Mouse (Mus musculus) CH12.LX (cell line): ENCODE data around the gene AL732309.1. TPM values are rescaled to one million over a fixed set of nuclear protein-coding genes. Genes with fewer than 3 reads are reported as not detected.

Experiments used
- DNase-seq: peaks from one replicate; pipeline ENCODE4 v3.0.0-alpha.2; 2013; ENCODE audit errors: extremely low read depth
- H3K27ac ChIP-seq: 2 replicates; pipeline ENCODE4 v1.5.1; 2012; ENCODE audit warnings: low read depth, mild to moderate bottlenecking, control low read depth, moderate library complexity; ENCODE audit not compliant: insufficient read depth
- H3K27me3 ChIP-seq: replicated peaks from 2 replicates; pipeline ENCODE3; 2012; ENCODE audit warnings: inconsistent platforms
- H3K36me3 ChIP-seq, 2 experiments: replicated peaks in 1 of 2; 2 replicates each; pipeline versions ENCODE3 to v1.6.1; 2012; ENCODE audit warnings: inconsistent platforms in 1 of 2, low read length in 1 of 2, mild to moderate bottlenecking in 1 of 2, mixed read lengths in 1 of 2, moderate library complexity in 1 of 2; ENCODE audit not compliant: control insufficient read depth in 1 of 2, insufficient read depth in 1 of 2
- H3K4me1 ChIP-seq, 2 experiments: 2 replicates each; pipeline ENCODE4 v1.6.1; 2012; ENCODE audit warnings: inconsistent platforms in 1 of 2, moderate library complexity in 1 of 2; ENCODE audit not compliant: insufficient read depth in 2 of 2, control insufficient read depth in 1 of 2
- H3K4me2 ChIP-seq: 2 replicates; pipeline ENCODE4 v1.6.1; 2012; ENCODE audit warnings: low read depth, mild to moderate bottlenecking, control low read depth; ENCODE audit not compliant: poor library complexity, insufficient read depth, severe bottlenecking
- H3K4me3 ChIP-seq, 3 experiments: fragments of 150-350 bp in 1 of 3; sonication (generic) in 1 of 3; replicated peaks in 1 of 3; 2 replicates each; pipeline versions ENCODE3 to v1.5.1; 2011 to 2012; ENCODE audit warnings: low read depth in 2 of 3, low read length in 2 of 3, mild to moderate bottlenecking in 2 of 3, moderate library complexity in 2 of 3, control low read depth in 1 of 3, improper control_type of control experiment in 1 of 3, inconsistent platforms in 1 of 3, mixed read lengths in 1 of 3; ENCODE audit not compliant: poor library complexity in 1 of 3
- H3K79me2 ChIP-seq: replicated peaks from 2 replicates; pipeline ENCODE4 v1.6.1; 2012; ENCODE audit warnings: mild to moderate bottlenecking, moderate library complexity; ENCODE audit not compliant: control insufficient read depth, poor library complexity, insufficient read depth, severe bottlenecking; ENCODE audit errors: extremely low read depth
- H3K9ac ChIP-seq: 2 replicates; pipeline ENCODE4 v1.6.1; 2012; ENCODE audit warnings: low read depth, mild to moderate bottlenecking, control low read depth, moderate library complexity; ENCODE audit not compliant: insufficient read depth
- H3K9me3 ChIP-seq: replicated peaks from 2 replicates; pipeline ENCODE3; 2012; ENCODE audit warnings: low read length, inconsistent platforms, mixed read lengths
- BHLHE40 ChIP-seq: IDR thresholded peaks from 2 replicates; pipeline ENCODE4 v1.6.1; 2011; ENCODE audit warnings: mild to moderate bottlenecking, low read depth, low read length, improper control_type of control experiment
- CHD1 ChIP-seq: IDR thresholded peaks from 2 replicates; pipeline ENCODE4 v1.6.1; 2012; ENCODE audit warnings: low read depth, low read length, improper control_type of control experiment, inconsistent platforms
- CHD2 ChIP-seq: IDR thresholded peaks from 2 replicates; pipeline ENCODE4 v1.6.1; 2011; ENCODE audit warnings: low read length, improper control_type of control experiment
- CTCF ChIP-seq, 2 experiments: IDR thresholded peaks in 1 of 2; conservative IDR thresholded peaks in 1 of 2; 2 replicates each; pipeline ENCODE4 v1.5.1; 2011 to 2012; ENCODE audit warnings: low read depth in 2 of 2, low read length in 2 of 2, improper control_type of control experiment in 1 of 2, inconsistent platforms in 1 of 2, mild to moderate bottlenecking in 1 of 2, moderate library complexity in 1 of 2
- E2F4 ChIP-seq: IDR thresholded peaks from 2 replicates; pipeline ENCODE4 v1.6.1; 2011; ENCODE audit warnings: low read depth, low read length, improper control_type of control experiment; ENCODE audit not compliant: insufficient replicate concordance
- ELF1 ChIP-seq: IDR thresholded peaks from 2 replicates; pipeline ENCODE4 v1.6.1; 2014; ENCODE audit warnings: low read depth, mild to moderate bottlenecking, inconsistent platforms, low read length, improper control_type of control experiment
- EP300 ChIP-seq: IDR thresholded peaks from 2 replicates; pipeline ENCODE4 v1.6.1; 2011; ENCODE audit warnings: low read length, improper control_type of control experiment
- ETS1 ChIP-seq: conservative IDR thresholded peaks from 2 replicates; pipeline ENCODE4 v1.6.1; 2012; ENCODE audit warnings: low read depth, mild to moderate bottlenecking, inconsistent platforms, low read length, improper control_type of control experiment, moderate library complexity
- GABPA ChIP-seq: IDR thresholded peaks from 2 replicates; pipeline ENCODE4 v1.6.1; 2012; ENCODE audit warnings: low read depth, low read length, improper control_type of control experiment, inconsistent platforms; ENCODE audit not compliant: insufficient replicate concordance
- HCFC1 ChIP-seq: IDR thresholded peaks from 2 replicates; pipeline ENCODE4 v1.6.1; 2012; ENCODE audit warnings: low read depth, mild to moderate bottlenecking, inconsistent platforms, low read length, improper control_type of control experiment
- IRF4 ChIP-seq: IDR thresholded peaks from 2 replicates; pipeline ENCODE4 v1.6.1; 2014; ENCODE audit warnings: low read depth, mild to moderate bottlenecking, inconsistent platforms, low read length, improper control_type of control experiment
- JUN ChIP-seq: IDR thresholded peaks from 2 replicates; pipeline ENCODE4 v1.6.1; 2011; ENCODE audit warnings: low read depth, mild to moderate bottlenecking, low read length, improper control_type of control experiment, moderate library complexity; ENCODE audit not compliant: insufficient read depth
- JUND ChIP-seq: conservative IDR thresholded peaks from 2 replicates; pipeline ENCODE4 v1.6.1; 2011; ENCODE audit warnings: low read depth, low read length, improper control_type of control experiment
- KAT2A ChIP-seq: IDR thresholded peaks from 2 replicates; pipeline ENCODE4 v1.6.1; 2012; ENCODE audit warnings: low read length, improper control_type of control experiment, inconsistent platforms; ENCODE audit not compliant: insufficient replicate concordance
- MAFK ChIP-seq: IDR thresholded peaks from 2 replicates; pipeline ENCODE4 v1.6.1; 2011; ENCODE audit warnings: low read length, improper control_type of control experiment; ENCODE audit not compliant: insufficient replicate concordance
- MAX ChIP-seq: IDR thresholded peaks from 2 replicates; pipeline ENCODE4 v1.6.1; 2011; ENCODE audit warnings: low read length, improper control_type of control experiment
- MAZ ChIP-seq: IDR thresholded peaks from 2 replicates; pipeline ENCODE4 v1.6.1; 2012; ENCODE audit warnings: low read depth, mild to moderate bottlenecking, inconsistent platforms, low read length, improper control_type of control experiment, moderate library complexity
- MEF2A ChIP-seq: IDR thresholded peaks from 2 replicates; pipeline ENCODE4 v1.6.1; 2014; ENCODE audit warnings: low read depth, mild to moderate bottlenecking, inconsistent platforms, low read length, improper control_type of control experiment, borderline replicate concordance
- MXI1 ChIP-seq: IDR thresholded peaks from 2 replicates; pipeline ENCODE4 v1.6.1; 2011; ENCODE audit warnings: mild to moderate bottlenecking, low read depth, low read length, improper control_type of control experiment
- MYC ChIP-seq: IDR thresholded peaks from 2 replicates; pipeline ENCODE4 v1.6.1; 2011; ENCODE audit warnings: low read depth, mild to moderate bottlenecking, improper control_type of control experiment, low read length
- NELFE ChIP-seq: IDR thresholded peaks from 2 replicates; pipeline ENCODE4 v1.6.1; 2011; ENCODE audit warnings: low read depth, low read length, improper control_type of control experiment
- NRF1 ChIP-seq: IDR thresholded peaks from 2 replicates; pipeline ENCODE4 v1.6.1; 2014; ENCODE audit warnings: low read depth, mild to moderate bottlenecking, inconsistent platforms, low read length, improper control_type of control experiment, moderate library complexity
- PAX5 ChIP-seq: IDR thresholded peaks from 2 replicates; pipeline ENCODE4 v1.6.1; 2012; ENCODE audit warnings: low read length, inconsistent platforms, mixed read lengths
- POLR2A ChIP-seq: IDR thresholded peaks from 2 replicates; pipeline ENCODE4 v1.6.1; 2011; ENCODE audit warnings: low read depth, mild to moderate bottlenecking, improper control_type of control experiment, low read length
- POLR2AphosphoS2 ChIP-seq: IDR thresholded peaks from 2 replicates; pipeline ENCODE4 v1.6.1; 2011; ENCODE audit warnings: low read depth, low read length, improper control_type of control experiment
- RAD21 ChIP-seq: IDR thresholded peaks from 2 replicates; pipeline ENCODE4 v1.6.1; 2011; ENCODE audit warnings: low read depth, mild to moderate bottlenecking, low read length, improper control_type of control experiment, moderate library complexity
- RCOR1 ChIP-seq: conservative IDR thresholded peaks from 2 replicates; pipeline ENCODE4 v1.6.1; 2012; ENCODE audit warnings: low read depth, mild to moderate bottlenecking, inconsistent platforms, low read length, improper control_type of control experiment
- SIN3A ChIP-seq: IDR thresholded peaks from 2 replicates; pipeline ENCODE4 v1.6.1; 2012; ENCODE audit warnings: low read length, improper control_type of control experiment, inconsistent platforms
- SMC3 ChIP-seq: IDR thresholded peaks from 2 replicates; pipeline ENCODE4 v1.6.1; 2011; ENCODE audit warnings: low read depth, low read length, improper control_type of control experiment
- TBP ChIP-seq: conservative IDR thresholded peaks from 2 replicates; pipeline ENCODE4 v1.6.1; 2011; ENCODE audit warnings: low read depth, low read length, improper control_type of control experiment
- TCF12 ChIP-seq: IDR thresholded peaks from 2 replicates; pipeline ENCODE4 v1.6.1; 2014; ENCODE audit warnings: low read depth, mild to moderate bottlenecking, inconsistent platforms, low read length, improper control_type of control experiment
- UBTF ChIP-seq: IDR thresholded peaks from 2 replicates; pipeline ENCODE4 v1.6.1; 2012; ENCODE audit warnings: low read depth, mild to moderate bottlenecking, inconsistent platforms, low read length, improper control_type of control experiment, moderate library complexity
- USF1 ChIP-seq: IDR thresholded peaks from 2 replicates; pipeline ENCODE4 v1.6.1; 2014; ENCODE audit warnings: low read depth, mild to moderate bottlenecking, inconsistent platforms, low read length, improper control_type of control experiment
- USF2 ChIP-seq: conservative IDR thresholded peaks from 2 replicates; pipeline ENCODE4 v1.6.1; 2011; ENCODE audit warnings: low read depth, low read length, improper control_type of control experiment
- ZC3H11A ChIP-seq: IDR thresholded peaks from 2 replicates; pipeline ENCODE4 v1.6.1; 2012; ENCODE audit warnings: low read depth, mild to moderate bottlenecking, inconsistent platforms, low read length, improper control_type of control experiment
- ZKSCAN1 ChIP-seq: IDR thresholded peaks from 2 replicates; pipeline ENCODE4 v1.6.1; 2012; ENCODE audit warnings: low read depth, inconsistent platforms, low read length, improper control_type of control experiment, borderline replicate concordance
- ZMIZ1 ChIP-seq: IDR thresholded peaks from 2 replicates; pipeline ENCODE4 v1.6.1; 2012; ENCODE audit warnings: low read depth, mild to moderate bottlenecking, inconsistent platforms, low read length, improper control_type of control experiment
- ZNF384 ChIP-seq: IDR thresholded peaks from 2 replicates; pipeline ENCODE4 v1.6.1; 2012; ENCODE audit warnings: low read depth, low read length, improper control_type of control experiment, inconsistent platforms
- dilution Hi-C: fragments of 300-500 bp; cut with MboI; formaldehyde crosslinking; loops from 2 replicates; pipeline ENCODE4 v1.14.3; 2020; ENCODE audit warnings: low sequenced_read_pairs; ENCODE audit not compliant: extremely low pct_unique_long_range_greater_than_20kb, extremely low pct_ligation_motif_present
- in situ Hi-C: fragments of 300-500 bp; cut with MboI; formaldehyde crosslinking; loops from 3 replicates; pipeline ENCODE4 v1.14.3; 2019; ENCODE audit warnings: low sequenced_read_pairs, low pct_ligation_motif_present, low pct_unique_long_range_greater_than_20kb, mixed read lengths
- polyA plus RNA-seq: library from polyadenylated mRNA; unstranded; fragments of >175 nt; gene quantifications from 2 replicates; pipeline ENCODE4 v1.2.1, GENCODE M21; 2012; ENCODE audit warnings: low read depth; ENCODE audit not compliant: insufficient read length
- total RNA-seq, 2 experiments: library from RNA; depleted of rRNA; stranded (reverse); fragments of 300-350 nt in 1 of 2; fragments of >200 nt in 1 of 2; gene quantifications; 2 replicates each; pipeline ENCODE4 v1.2.3; 2012 to 2014

Gene AL732309.1
- total and polyA plus RNA-seq, 3 experiments = 4.5 to 8.9 (median 6.7) TPM

GRCm38 (mm10) chr2:25262291-25262767, 15.7 kb upstream of the AL732309.1 start, which contains the start of gene Tprn:
Gene Tprn (plus strand): TSS chr2:25262618.
- peak; percentile 98 for DNase-seq
- Histone ChIP-seq H3K27ac (peak within 1 kb of the TSS; percentile 8; the same call in 1 of the 2 replicates), H3K4me1 (peaks cover 20 to 46% of the 10 kb centered on the region in 2 experiments), H3K79me2 (peaks cover 5% of the 10 kb centered on the region; the same call in 1 of the 2 replicates), H3K36me3 (peaks cover 0 to 4% of the 10 kb centered on the region in 2 experiments), H3K9ac (peak within 1 kb of the TSS; percentile 72), H3K4me3 (peak within 1 kb of the TSS; percentile 80 to 86 (median 83)), H3K9me3 (no peaks in the 10 kb centered on the region), H3K4me2 (peak within 1 kb of the TSS; percentile 57), H3K27me3 (no peaks in the 10 kb centered on the region)
- in situ Hi-C loops = no loop called here
- TF ChIP-seq GABPA = no peak
- no peak for TF ChIP-seq ZKSCAN1
- peak; percentile 89 for TF ChIP-seq MXI1
- no peak for TF ChIP-seq JUN
- no peak for TF ChIP-seq KAT2A
- no peak for TF ChIP-seq MAFK
- TF ChIP-seq TCF12 = peak; percentile 51; the same call in 1 of the 2 replicates
- peak; percentile 80 for TF ChIP-seq SIN3A
- TF ChIP-seq E2F4 = no peak
- peak; percentile 77 for TF ChIP-seq NELFE
- no peak for TF ChIP-seq MAX
- no peak for TF ChIP-seq ETS1
- no peak for TF ChIP-seq MAZ
- peak; percentile 69; the same call in 1 of the 2 replicates for TF ChIP-seq UBTF
- TF ChIP-seq RAD21 = no peak
- TF ChIP-seq USF2 = no peak
- TF ChIP-seq HCFC1 = peak; percentile 74
- TF ChIP-seq BHLHE40 = no peak
- TF ChIP-seq USF1 = no peak
- TF ChIP-seq ZC3H11A = no peak
- peak; percentile 63; the same call in 1 of the 2 replicates for TF ChIP-seq TBP
- TF ChIP-seq JUND = no peak
- TF ChIP-seq MYC = no peak
- peak; percentile 93 for TF ChIP-seq POLR2A
- TF ChIP-seq SMC3 = no peak
- TF ChIP-seq EP300 = no peak
- TF ChIP-seq IRF4 = no peak
- TF ChIP-seq ELF1 = peak; percentile 97
- no peak for TF ChIP-seq POLR2AphosphoS2
- TF ChIP-seq MEF2A = no peak
- TF ChIP-seq CTCF (conservative IDR thresholded peaks at IDR 0.05 in 1 of 2, IDR thresholded peaks at IDR 0.05 in 1 of 2; ENCODE audit: low read depth in 2 of 2, low read length in 2 of 2) = no peak
- TF ChIP-seq ZNF384 = no peak
- peak; percentile 67 for TF ChIP-seq ZMIZ1
- peak; percentile 91 for TF ChIP-seq CHD2
- TF ChIP-seq CHD1 = no peak
- TF ChIP-seq NRF1 = peak; percentile 79
- no peak for TF ChIP-seq PAX5
- no peak for TF ChIP-seq RCOR1
- dilution Hi-C loops = no loop called here
